Mouse (Mus musculus): ENCODE measurements around the gene Itprip.

The Itprip gene

DNA sequence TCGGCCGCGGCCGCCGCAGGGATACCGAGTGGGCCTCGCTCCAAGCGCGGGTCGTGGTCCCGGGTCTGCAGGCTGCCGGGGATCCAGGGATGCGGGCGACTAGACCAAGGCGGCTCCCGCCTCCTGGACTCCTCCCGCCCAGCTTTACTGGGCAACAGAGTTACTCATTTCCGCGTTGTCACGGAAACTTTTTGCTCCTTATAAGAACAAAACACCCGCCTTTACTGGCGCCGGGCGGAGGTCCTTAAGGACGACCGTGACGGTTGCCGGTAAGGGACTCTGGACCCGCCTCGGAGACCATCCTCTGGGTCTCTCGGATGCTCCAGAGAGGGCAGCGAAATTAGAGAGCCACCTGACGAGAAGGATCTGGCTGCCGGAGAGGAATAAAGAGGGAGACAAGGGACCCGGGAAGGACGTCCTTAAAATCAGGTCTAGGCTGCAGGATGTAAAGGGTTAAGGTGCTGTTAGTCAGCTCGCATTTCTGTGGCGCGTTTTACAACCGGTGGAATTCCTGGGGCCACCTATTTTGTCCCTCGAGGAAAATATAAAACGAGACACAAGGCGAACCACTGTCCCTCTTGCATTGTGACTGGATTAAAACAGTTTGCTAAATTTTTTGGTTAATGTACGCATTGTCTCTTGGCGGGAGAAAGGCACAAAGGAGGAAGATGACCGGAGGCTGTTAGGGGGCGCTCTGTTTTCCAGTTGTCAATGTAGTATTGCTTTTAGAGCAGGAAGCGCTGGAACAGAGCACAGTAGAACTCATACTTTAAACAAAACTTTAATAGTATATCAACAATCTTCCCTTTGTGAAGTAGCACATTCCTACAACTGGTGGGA is at the start of gene Itprip, which contains the start of gene Cfap43:
Gene Itprip, minus strand, starts transcription at position 174 of the 840 bp plus-strand sequence.
Gene Cfap43, minus strand, starts transcription at position 162 of the 840 bp plus-strand sequence.
- DNase-seq (ENCODE audit: low spot score): peak; percentile 79

DNA sequence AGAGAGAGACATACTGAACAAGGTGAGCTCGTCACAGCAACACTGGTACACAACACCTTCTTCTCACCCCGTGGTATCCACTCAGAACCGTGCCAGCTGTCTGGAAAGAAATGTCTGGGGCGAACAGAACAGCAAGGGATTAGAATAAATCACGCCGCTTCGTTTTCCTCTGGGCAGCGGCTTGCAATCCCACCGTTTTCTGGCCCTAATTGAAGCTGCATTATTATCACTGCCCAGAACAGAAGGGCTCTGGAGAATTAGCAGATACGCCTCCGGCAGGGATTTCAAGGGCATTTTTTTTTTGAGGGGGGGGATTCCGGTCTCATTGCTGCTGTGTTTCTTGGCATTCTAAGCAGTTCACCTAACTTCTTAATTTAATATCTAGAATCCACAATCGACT is 39.1 kb upstream of the Itprip start:
- DNase-seq (ENCODE audit: low spot score): no peak

GRCm38 (mm10) chr19:47953169-47953568 is 34.1 kb upstream of the Itprip start:
- DNase-seq (ENCODE audit: low spot score): no peak

- DNase-seq (ENCODE audit: low spot score): no peak
Measured at GRCm38 (mm10) chr19:47950946-47951345, 31.8 kb upstream of the Itprip start.

DNA sequence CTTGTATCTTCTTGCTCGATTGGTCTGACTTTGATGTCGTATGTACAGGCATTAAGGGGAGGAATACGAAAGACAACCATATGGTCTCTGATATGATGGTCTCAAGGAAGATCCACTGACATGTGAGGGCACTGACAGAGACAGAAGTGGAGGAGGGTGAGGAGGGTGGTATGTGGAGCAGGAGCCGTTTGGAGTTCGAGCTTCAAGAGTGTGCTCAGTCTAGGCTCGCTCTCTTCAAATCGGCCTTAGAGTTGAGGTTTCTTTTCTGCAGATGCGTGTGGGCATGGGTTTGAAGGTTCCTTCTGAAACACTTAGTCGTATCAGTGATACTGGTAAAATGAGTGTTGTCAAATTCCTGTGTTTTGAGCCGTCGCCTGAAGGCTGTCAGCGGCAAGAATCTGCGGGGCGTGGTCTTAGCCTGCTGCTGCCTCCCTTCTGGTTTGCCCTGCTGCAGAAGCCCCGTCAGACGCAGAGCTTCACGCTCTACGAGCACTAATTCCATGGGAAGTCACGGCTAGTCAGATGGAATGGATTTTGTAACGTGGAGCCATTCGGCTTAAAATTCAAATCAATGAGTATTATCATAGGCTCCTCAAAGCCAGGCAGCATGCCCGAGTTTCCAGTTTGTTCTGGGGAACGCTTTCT is 27.8 kb upstream of the Itprip start:
- DNase-seq (ENCODE audit: low spot score): no peak

- DNase-seq (ENCODE audit: low spot score): no peak
Measured at GRCm38 (mm10) chr19:47939361-47939760, 20.3 kb upstream of the Itprip start.

DNA sequence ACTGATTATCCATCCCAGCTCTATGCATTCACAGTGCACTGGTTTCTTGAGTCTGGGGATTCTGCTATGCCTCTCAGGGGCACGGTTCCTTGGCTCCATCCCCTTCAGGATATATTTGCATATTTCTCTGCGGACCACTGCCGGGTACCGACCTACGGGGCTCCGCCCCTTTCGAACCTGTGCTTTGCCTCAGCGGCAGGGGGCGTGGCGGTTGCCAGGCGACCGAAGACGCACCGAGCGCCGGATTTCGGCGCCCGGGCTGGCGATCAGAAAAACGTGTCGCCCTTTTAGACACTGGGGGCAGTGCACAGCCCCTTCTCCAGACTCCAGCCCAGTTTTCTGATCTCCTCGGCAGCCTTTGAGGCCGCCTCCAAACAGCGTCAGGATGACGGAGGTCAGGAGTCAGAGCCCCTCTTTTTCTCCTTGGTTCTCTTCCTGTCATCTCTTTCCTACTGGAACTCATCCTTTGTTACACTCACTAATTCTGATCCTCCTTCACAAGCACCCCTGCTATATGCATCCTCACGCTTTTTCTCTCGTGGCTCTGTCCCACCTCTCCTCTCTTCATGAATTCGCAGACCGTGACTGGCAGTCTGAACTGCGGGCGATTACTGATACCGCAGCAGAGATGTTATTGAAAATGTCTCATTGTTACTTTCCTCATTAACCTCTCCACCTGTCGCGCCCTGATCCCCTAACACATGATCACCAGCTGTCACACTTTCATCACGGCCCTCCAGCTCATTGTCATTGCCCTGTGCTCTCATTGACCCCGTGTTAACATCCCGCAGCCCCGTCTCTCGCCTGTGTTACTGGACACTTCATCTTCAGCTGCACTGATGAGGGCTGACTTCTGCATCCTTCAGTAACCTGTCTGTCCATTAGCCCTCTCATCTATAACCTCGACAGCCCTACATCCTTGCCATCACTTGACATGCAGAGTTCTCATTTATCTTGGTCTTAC is 18.6 kb upstream of the Itprip start, which contains the start of gene Cfap58:
Gene Cfap58, plus strand, starts transcription at position 233 of the 964 bp plus-strand sequence.
- peak; percentile 75 for DNase-seq (ENCODE audit: low spot score)

DNA sequence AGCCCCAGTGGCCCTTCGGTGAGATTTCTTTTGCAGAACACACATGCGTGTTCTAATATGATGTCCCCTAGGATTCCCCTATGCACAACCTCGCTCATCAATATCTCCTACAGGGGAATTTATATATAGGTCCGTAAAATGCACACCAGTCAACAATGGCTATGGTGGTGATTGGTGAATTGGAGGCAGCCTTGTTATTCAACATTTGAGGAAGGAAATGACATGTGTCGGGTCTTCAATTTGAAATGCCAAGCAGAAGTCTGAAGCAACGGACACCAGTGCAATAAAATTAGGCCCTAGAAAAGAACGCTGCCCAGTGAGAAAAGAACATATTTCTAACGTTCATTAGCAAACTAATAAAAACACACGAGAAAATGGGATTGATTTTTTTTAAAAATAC is 17.8 kb upstream of the Itprip start:
- DNase-seq (ENCODE audit: low spot score): no peak

DNA sequence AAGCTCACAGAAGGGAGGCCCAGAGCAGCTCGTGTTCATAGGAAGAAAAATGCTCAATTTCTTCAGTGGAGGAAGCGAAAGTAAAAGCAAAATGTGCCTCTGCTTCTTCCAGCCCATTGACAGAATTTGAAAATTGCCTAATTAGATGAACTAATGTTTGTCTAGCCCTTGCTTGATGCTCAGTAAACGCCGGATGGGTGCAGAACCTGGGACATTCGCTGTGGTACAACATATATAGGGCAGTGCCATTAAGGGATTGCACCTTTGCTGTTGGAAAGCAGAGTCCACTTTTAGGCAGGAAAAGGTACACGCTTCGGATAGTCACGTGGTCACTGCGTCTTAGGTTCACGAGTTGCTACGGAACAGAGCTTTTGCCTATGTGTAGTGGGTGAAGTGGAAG is 17.4 kb upstream of the Itprip start:
- DNase-seq (ENCODE audit: low spot score): no peak

DNA sequence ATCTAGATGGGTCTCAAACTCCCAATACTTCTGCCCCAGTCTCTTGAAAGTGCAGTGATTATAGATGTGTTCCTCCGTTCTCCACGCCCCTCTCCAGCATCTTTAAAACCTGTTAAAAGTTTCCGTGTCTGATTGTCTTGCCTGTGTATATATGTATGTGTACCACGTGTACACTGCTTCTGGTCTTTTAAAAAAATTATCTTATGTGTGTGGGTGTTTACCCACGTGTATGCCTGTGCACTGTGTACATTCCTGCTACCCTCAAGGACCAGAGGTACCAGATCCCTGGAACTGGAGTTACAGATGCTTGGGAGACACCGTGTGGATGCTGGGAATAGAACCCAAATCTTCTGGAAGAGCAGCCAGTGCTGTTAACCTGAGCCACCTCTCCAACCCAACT is 16.4 kb upstream of the Itprip start:
- DNase-seq (ENCODE audit: low spot score): no peak

DNA sequence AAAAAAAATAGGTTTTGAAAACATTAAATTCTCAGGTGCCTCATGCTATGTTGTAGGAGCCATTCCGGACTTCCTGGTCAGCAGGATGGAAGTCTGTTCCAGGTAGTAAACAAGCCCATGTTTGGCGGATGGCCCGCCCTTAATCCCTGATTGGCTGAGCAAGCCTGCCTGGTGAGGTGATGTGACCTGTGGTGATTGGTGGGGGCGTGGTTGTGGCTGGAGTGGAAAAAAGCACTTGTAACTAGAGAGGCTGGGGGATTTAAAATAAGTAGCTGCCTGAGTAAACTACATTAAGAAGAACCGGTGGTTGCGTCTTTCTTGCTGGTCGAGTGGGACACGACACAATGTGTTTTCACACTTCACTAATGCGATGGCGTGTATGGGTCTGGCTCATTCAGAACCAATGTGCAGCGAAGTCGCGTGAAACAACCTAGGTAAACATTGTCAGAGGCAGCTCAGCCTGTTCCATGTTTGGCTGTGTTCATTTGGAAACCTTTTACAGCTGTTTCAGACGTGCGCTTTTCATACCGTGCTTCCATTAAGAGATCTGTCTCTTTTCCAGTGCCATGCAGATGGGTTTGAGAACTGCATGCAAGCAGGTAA is 15.6 kb upstream of the Itprip start:
- no peak for DNase-seq (ENCODE audit: low spot score)

DNA sequence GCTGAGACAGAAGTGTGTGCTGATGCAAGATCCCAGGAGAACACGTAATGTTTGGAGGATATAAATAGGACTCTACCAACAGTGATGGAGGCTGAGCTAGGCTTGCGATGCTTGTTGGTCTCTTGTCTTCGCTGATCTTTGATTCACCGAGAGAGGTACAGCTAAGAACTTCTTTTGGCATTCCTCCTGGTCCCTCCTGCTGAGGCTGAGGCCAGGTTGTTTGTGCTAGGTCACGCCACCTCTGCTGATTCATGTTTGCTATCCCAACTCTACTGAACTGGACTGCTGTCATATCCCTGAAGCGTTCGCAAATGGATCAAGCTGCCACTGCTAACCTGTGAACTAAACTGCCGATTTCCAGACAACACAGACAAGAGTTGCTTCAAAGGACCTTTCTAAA is 15.0 kb upstream of the Itprip start:
- no peak for DNase-seq (ENCODE audit: low spot score)

GRCm38 (mm10) chr19:47931982-47932638 is 13.0 kb upstream of the Itprip start:
- DNase-seq (ENCODE audit: low spot score): peak; percentile 44

- DNase-seq (ENCODE audit: low spot score): no peak
Measured at GRCm38 (mm10) chr19:47929043-47929442, 9.9 kb upstream of the Itprip start.

GRCm38 (mm10) chr19:47927032-47927431 is 7.9 kb upstream of the Itprip start:
- DNase-seq (ENCODE audit: low spot score): no peak

DNA sequence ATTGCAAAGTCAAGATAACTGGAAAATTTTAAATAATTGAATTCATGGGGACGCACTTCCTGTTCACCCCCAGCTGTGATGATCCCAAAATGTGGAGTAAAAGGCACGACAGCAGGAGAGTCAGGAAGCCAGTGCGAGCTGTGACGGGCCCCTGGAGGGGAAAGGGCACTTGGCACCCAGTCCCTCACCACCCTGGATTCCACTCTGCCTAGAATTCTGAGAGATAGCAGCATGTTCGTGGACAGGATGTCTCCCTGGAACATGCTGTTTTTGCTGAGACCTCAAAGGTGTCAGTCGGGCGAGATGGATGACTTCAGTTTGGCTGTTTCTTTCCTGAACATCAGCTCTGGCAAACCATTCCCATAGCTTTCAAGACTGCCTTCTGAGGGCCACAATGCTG is 6.7 kb upstream of the Itprip start:
- DNase-seq (ENCODE audit: low spot score): no peak

- no peak for DNase-seq (ENCODE audit: low spot score)
Measured at GRCm38 (mm10) chr19:47919966-47920375, 872 bp upstream of the Itprip start.

DNA sequence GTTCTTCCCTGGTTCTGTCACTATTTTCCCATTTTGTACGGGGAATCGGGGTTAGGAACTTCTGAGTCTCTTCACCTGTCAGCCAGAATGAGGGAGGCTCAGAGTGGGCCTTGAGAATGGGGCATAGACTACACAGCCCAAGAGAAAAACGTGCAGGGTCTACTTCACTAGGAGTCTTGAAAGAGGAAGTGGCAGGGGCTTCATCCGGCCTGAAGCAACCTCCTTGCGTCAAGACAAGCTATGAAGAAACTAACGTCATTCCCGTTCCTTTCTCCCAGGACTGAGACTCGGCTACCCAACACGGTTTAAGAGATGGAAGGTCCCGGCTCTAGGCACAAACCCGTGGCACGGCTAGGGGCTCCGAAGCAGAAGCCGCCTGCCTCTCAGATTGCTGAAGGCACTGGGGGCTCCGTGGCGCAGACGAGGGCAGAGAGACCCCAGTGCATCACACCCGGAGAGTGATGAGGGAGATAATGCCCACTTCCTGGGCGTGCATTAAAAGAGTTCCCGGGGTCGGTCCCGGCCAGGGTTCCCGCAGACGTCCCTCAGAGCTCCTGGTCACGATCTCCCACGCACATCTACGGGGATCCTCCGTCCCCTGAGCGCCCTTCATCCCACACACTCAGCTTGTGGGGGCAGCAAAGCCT is 521 bp downstream of the Itprip start:
- DNase-seq (ENCODE audit: low spot score): peak; percentile 48

DNA sequence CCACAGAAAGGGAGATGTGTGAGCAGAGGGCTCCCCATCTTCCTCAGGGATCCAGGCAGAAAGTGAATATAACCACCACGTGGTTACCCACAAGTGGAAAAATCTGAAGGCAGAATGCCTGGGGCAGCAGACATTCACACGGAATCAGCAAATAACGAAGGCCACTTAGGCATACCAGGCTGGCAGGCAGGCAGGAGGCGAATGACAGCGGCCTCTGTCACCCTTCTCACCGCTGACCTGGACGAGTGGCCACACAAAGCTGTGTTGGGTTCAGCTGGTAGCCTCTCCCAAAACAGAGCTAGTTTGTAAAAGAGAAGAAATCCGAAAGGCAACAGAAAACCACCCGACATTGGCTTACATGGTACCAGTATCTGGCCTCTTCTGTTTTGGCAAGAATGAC is 1.1 kb downstream of the Itprip start:
- no peak for DNase-seq (ENCODE audit: low spot score)

DNA sequence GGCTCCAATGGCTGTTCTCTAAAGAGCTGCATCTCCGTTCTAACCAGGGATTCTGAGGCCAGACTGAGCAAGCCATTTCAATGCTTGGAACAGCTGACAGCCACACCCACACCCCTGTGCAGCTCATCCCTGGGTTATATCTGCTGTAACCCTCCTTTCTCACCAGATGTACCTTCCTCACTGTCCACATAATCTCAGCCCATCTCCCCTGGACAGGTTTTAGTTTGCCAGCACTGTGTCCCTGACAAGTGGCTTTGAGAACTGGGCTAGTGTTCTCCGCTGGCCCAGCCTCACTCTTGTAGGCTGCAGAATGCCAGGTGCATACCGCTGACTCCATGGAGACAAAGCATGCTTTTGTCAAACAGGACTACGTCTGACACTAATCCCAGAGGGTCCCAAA is 1.7 kb downstream of the Itprip start:
- DNase-seq (ENCODE audit: low spot score): no peak

DNA sequence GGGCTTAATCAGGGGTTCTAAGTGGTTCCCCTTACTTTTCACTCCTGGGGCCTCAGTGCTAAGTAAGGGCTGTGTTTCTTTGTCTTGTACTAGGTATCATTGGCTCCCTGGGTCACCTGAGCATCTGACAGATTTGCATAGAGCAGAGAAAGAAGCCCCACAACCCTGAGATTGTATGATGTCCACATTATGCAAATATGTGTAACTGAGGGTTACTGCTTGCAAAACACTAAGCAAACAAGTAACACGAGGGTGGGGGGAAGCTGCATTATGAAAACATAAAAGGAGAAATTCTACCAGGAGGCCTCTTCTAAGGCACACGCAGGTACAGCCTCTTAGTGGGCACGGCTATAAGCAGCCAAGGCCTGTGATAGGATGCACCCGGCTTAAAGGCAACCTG is 3.8 kb downstream of the Itprip start:
- DNase-seq (ENCODE audit: low spot score): peak; percentile 32
